Mouse (Mus musculus) liver, adult 2 months (tissue): Measurements from ENCODE around the gene Med17. TPM values are rescaled to one million over a fixed set of nuclear protein-coding genes. Genes with fewer than 3 reads are reported as not detected.

Source experiments
- DNase-seq: peaks from one replicate; pipeline ENCODE4 v3.0.0-alpha.2; 2011; ENCODE audit warnings: low read depth, low spot score; ENCODE audit errors: extremely low read depth
- H3K27ac ChIP-seq: fragments of 200-500 bp; replicated peaks from 2 replicates; pipeline ENCODE4 v1.5.1; 2012; ENCODE audit warnings: low read depth, mild to moderate bottlenecking, control low read depth, inconsistent platforms, low read length; ENCODE audit not compliant: insufficient read depth
- H3K27me3 ChIP-seq: fragments of 200-500 bp; 2 replicates; pipeline ENCODE4 v1.6.1; 2012; ENCODE audit warnings: mild to moderate bottlenecking, moderate library complexity, low read length, inconsistent platforms; ENCODE audit not compliant: control insufficient read depth, insufficient read depth
- H3K36me3 ChIP-seq: fragments of 200-500 bp; 2 replicates; pipeline ENCODE4 v1.6.1; 2012; ENCODE audit warnings: low read length, inconsistent platforms; ENCODE audit not compliant: control insufficient read depth, insufficient read depth
- H3K4me1 ChIP-seq: fragments of 200-500 bp; 2 replicates; pipeline ENCODE4 v1.6.1; 2011; ENCODE audit warnings: low read length; ENCODE audit not compliant: control insufficient read depth, insufficient read depth
- H3K4me3 ChIP-seq: fragments of 200-500 bp; 2 replicates; pipeline ENCODE4 v1.5.1; 2011; ENCODE audit warnings: low read depth, mild to moderate bottlenecking, control low read depth, low read length, moderate library complexity; ENCODE audit not compliant: insufficient read depth
- H3K79me2 ChIP-seq: fragments of 200-500 bp; 2 replicates; pipeline ENCODE4 v1.6.1; 2012; ENCODE audit warnings: inconsistent platforms, mild to moderate bottlenecking, low read length, moderate library complexity; ENCODE audit not compliant: control insufficient read depth, insufficient read depth
- H3K9ac ChIP-seq: fragments of 200-500 bp; 2 replicates; pipeline ENCODE4 v1.6.1; 2012; ENCODE audit warnings: low read depth, mild to moderate bottlenecking, control low read depth, inconsistent platforms, low read length
- CTCF ChIP-seq: fragments of 200-500 bp; IDR thresholded peaks from 2 replicates; pipeline ENCODE4 v1.5.1; 2011; ENCODE audit warnings: low read depth, low read length, control low read depth
- POLR2A ChIP-seq: fragments of 200-500 bp; IDR thresholded peaks from 2 replicates; pipeline ENCODE4 v1.6.1; 2011; ENCODE audit warnings: low read length, control low read depth; ENCODE audit not compliant: insufficient read depth; ENCODE audit errors: extremely low read depth
- WGBS: fragments of 180-500 bp; shearing (Covaris S2); methylation state at CpG from one replicate; pipeline ENCODE4 v1.1.7; 2018; 5-methylcytosine and 5-hydroxymethylcytosine counted together
- polyA plus RNA-seq: library from polyadenylated mRNA; depleted of rRNA; stranded (reverse); fragments of >200 nt; gene quantifications from 2 replicates; pipeline ENCODE4 v1.2.3, GENCODE M21; 2012
- total RNA-seq: library from RNA; depleted of rRNA; stranded (reverse); fragments of >200 nt; gene quantifications from 2 replicates; pipeline ENCODE4 v1.2.3, GENCODE M21; 2014

Med17 gene
- total and polyA plus RNA-seq, 2 experiments: 8.5 to 12.6 TPM

DNA sequence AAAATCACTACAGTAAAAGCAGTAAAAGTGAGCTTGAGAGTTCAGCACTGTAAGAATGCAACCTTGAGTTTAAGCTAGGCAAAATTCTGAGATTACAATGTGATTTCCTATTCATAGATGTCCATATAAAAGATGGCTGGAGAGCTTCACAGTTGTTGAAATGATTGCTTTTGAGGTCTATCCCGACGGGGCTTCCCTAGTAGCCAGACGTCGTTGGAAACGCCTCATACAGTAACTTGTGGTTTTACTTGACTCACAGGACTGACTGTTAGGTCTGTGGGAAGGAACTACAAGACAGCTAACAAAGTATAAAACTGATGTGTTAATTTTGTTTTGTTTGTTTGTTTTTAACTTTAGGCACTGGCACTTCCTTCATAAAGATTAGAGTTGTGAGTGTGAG lies 33.9 kb upstream of the Med17 start:
- Histone ChIP-seq H3K79me2 (no peaks in the 10 kb centered on the region; the same call in 1 of the 2 replicates), H3K27me3 (no peaks in the 10 kb centered on the region), H3K4me1 (peaks cover 2% of the 10 kb centered on the region; the same call in 1 of the 2 replicates), H3K9ac (no peak overlapping the region), H3K27ac (no peak overlapping the region), H3K4me3 (no peak overlapping the region), H3K36me3 (peaks cover 70% of the 10 kb centered on the region)
- TF ChIP-seq CTCF (no peak), POLR2A (no peak)
- no peak for DNase-seq
- WGBS: 91% methylated on average over 5 of the region's 5 CpGs

DNA sequence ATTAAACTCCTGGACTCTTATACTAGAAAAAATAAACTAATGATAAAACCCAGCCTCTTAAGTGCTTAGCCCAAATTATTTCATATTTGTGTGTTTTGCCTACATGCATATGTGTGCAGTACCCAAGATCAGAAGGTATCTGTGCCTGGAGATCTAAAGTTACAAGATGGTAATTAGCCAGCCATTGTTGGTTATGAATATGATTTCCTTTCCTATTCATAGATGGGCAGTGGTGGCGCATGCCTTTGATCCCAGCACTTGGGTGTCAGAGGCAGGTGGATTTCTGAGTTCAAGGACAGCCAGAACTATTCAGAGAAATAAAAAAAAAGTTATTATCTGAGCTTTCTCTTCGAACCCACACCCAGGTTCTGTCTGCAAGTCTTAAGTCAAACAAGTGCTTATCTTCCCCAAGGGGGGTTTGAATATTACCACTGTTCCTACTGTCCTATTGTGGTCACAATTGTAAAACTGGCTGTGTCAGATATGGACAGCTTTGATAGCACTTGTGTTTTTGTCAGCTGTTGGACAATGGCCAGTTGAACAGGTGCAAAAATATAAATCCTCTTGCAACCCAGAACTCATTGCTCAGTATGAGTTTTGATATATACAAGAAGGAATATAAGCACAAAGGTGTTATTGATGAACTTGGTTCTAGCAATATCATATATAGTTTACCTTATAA lies 32.5 kb upstream of the Med17 start:
- peaks cover 5% of the 10 kb centered on the region for H3K4me1 ChIP-seq
- H3K27ac ChIP-seq: no peak overlapping the region
- H3K4me3 ChIP-seq: no peak overlapping the region
- H3K79me2 ChIP-seq: no peaks in the 10 kb centered on the region; the same call in 1 of the 2 replicates
- H3K27me3 ChIP-seq: no peaks in the 10 kb centered on the region
- H3K9ac ChIP-seq: no peak overlapping the region
- no peak for TF ChIP-seq POLR2A
- no peak for DNase-seq
- WGBS: 92% methylated on average over 2 of the region's 2 CpGs
- peaks cover 71% of the 10 kb centered on the region for H3K36me3 ChIP-seq

DNA sequence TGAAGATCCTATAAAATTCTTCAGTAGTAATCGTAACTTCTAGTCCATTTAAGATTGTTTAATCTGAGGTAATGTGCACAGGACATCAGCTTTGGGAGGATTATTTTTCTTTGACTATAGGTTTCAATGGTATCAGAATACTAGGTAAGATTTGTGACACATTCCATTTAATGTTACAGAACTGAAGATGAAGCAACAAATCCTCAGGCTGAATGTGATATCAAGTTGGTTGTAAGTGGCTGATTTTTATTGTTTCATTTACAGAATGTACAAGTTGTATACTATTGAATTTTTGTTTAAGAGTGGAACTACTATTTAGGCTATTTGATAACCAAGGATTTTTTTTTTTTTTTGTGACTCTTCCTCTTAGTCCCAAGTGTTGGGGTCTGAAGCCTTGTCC lies 30.4 kb upstream of the Med17 start:
- 95% methylated on average over 1 of the region's 1 CpGs for WGBS
- no peak for DNase-seq
- TF ChIP-seq POLR2A (no peak), CTCF (no peak)

DNA sequence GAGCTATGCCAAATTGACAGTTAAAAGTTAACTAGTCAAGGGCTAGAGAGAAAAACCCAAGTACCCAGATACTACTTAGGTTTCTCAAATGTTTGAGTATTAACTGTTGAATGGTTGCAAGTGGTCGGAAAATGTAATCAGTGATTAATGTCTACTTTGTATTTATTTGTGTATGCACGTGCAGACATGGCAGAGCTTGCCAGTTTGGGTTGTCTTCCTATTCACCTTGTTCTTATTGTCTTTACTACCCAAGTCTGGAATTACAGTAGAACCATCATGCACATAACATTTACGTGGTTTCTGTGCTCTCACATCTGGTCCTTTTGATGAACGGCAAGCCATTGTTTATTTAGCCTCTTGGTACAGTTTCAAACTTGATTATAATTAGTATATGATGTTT lies 29.7 kb upstream of the Med17 start:
- H3K36me3 ChIP-seq: peaks cover 54% of the 10 kb centered on the region
- no peak for TF ChIP-seq POLR2A
- no peak for TF ChIP-seq CTCF
- H3K9ac ChIP-seq: no peak overlapping the region
- H3K4me3 ChIP-seq: no peak overlapping the region
- WGBS: 54% methylated on average over 4 of the region's 4 CpGs
- no peak overlapping the region for H3K27ac ChIP-seq
- no peak for DNase-seq
- peaks cover 3% of the 10 kb centered on the region; the same call in 1 of the 2 replicates for H3K79me2 ChIP-seq
- peaks cover 16% of the 10 kb centered on the region for H3K4me1 ChIP-seq
- no peaks in the 10 kb centered on the region for H3K27me3 ChIP-seq

More for the DNA sequence above, 30.4 kb upstream of the Med17 start:
- H3K36me3 ChIP-seq: peaks cover 61% of the 10 kb centered on the region
- no peak overlapping the region for H3K4me3 ChIP-seq
- no peak overlapping the region for H3K9ac ChIP-seq
- H3K79me2 ChIP-seq: peaks cover 3% of the 10 kb centered on the region; the same call in 1 of the 2 replicates
- no peaks in the 10 kb centered on the region for H3K27me3 ChIP-seq
- H3K27ac ChIP-seq: no peak overlapping the region
- H3K4me1 ChIP-seq: peaks cover 10% of the 10 kb centered on the region

GRCm38 (mm10) chr9:15308254-15308653 lies 28.5 kb upstream of the Med17 start:
- peaks cover 42% of the 10 kb centered on the region for H3K36me3 ChIP-seq
- WGBS: 61% methylated on average over 2 of the region's 2 CpGs
- TF ChIP-seq CTCF (no peak), POLR2A (no peak)
- H3K27me3 ChIP-seq: no peaks in the 10 kb centered on the region
- no peak overlapping the region for H3K27ac ChIP-seq
- H3K79me2 ChIP-seq: peaks cover 3% of the 10 kb centered on the region; the same call in 1 of the 2 replicates
- H3K4me3 ChIP-seq: no peak overlapping the region
- DNase-seq: no peak
- peaks cover 17% of the 10 kb centered on the region for H3K4me1 ChIP-seq
- H3K9ac ChIP-seq: no peak overlapping the region

- peak overlapping the region; percentile 79; the same call in 1 of the 2 replicates for H3K4me3 ChIP-seq
- WGBS: 25% methylated on average over 6 of the region's 6 CpGs
- peaks cover 36% of the 10 kb centered on the region for H3K36me3 ChIP-seq
- H3K27ac ChIP-seq: no peak overlapping the region
- DNase-seq: no peak
- peak overlapping the region; percentile 61 for H3K9ac ChIP-seq
- H3K27me3 ChIP-seq: no peaks in the 10 kb centered on the region
- TF ChIP-seq POLR2A: no peak
- peaks cover 17% of the 10 kb centered on the region for H3K4me1 ChIP-seq
- H3K79me2 ChIP-seq: peaks cover 3% of the 10 kb centered on the region; the same call in 1 of the 2 replicates
These were observed 27.5 kb upstream of the Med17 start for GRCm38 (mm10) chr9:15307257-15307656.
